Mouse (Mus musculus) left cerebral cortex, adult 2 months (tissue): Measurements from ENCODE around the gene Gm2696. TPM values are rescaled to one million over a fixed set of nuclear protein-coding genes. Genes with fewer than 3 reads are reported as not detected.
A peak's percentile ranks its signal among the peaks of the same experiment; 100 is the strongest.

Source experiments
- DNase-seq, 2 experiments: peaks; one replicate each; pipeline ENCODE4 v3.0.0; 2021 to 2022; ENCODE audit warnings: low spot score in 2 of 2, mixed read lengths in 1 of 2; ENCODE audit errors: extremely low spot score in 1 of 2
- H3K27ac ChIP-seq: fragments of 200-600 bp; 2 replicates; pipeline ENCODE4 v1.8.1; 2022
- H3K4me3 ChIP-seq: fragments of 200-600 bp; 2 replicates; pipeline ENCODE4 v1.8.1; 2022
- CTCF ChIP-seq: fragments of 200-600 bp; IDR thresholded peaks from 2 replicates; pipeline ENCODE4 v1.8.1; 2022; ENCODE audit warnings: antibody characterized with exemption, mild to moderate bottlenecking, moderate library complexity
- intact Hi-C: fragments of 180-260 bp; cut with DNase I; formaldehyde crosslinking; loops from one replicate; pipeline ENCODE4 v1.15.1; 2025
- total RNA-seq, 2 experiments: library from RNA; stranded (reverse); gene quantifications; 2 replicates each; pipeline ENCODE4 v1.2.3; 2021

The Gm2696 gene
- total RNA-seq, 2 experiments from 2014 or later: not detected

DNA sequence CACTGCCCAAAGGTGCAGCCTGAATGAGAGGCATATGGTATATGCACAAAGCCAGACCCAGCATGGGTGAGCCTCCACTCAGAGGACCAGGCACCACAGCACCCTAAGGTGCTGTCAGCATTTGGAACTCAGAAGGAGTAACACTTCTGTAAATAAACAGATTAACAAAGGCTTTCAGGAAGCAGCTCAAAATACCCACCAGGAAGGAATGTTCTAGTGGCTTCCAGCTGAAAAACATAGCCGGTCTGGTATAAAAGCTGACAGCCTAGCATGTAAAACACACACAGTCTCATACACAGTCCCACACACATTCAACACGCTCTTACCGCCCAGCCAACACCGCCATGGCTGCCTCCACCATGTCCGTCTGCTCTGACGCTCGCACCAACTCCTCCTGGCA, 47.2 kb downstream of the Gm2696 start, which contains the start of gene Gm3285:
Gene Gm3285 (plus strand): TSS at position 301 of the 400 bp plus-strand sequence.
- TF ChIP-seq CTCF: no peak
- H3K27ac ChIP-seq: no peak within 1 kb of the TSS
- intact Hi-C loops: loop anchor here (5.0 kb wide), 1 partner anchor 64 kb away; the partner anchor contains the start of genes Gm19668 and Gm9639
- no peak for DNase-seq
- H3K4me3 ChIP-seq: no peak within 1 kb of the TSS

DNA sequence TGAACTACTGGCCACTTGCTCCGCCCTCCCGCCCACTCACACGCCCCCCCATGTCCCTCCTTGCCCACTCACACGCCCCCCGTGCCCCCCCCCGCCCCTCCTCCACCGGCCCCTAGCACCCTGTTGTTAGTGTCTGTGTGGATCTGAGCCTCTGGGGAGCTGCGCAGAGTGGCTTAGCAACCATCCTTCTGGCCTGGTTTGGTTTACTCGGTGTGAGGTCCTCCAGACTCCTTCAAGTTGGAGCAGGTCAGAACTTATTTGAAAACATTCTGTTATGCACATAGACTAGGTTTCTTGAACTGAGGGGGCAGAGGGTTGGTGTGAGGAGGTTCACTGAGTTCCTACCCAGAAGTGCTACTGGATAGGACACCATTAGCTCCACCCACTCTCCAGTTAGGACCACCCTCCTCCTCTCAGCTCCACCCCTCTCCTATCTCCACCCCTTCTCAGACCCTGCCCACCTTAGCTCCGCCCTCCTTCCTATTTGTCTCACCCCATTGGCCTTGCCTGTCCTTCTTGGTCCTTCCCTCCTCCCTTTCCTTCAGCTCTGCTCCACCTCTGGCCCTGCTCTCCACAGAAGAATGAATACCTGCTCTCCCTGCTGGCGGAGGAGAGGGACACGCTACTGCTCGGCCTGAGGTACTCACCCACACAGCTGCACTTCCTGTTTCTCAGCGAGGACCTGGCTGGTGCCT, 49.7 kb downstream of the Gm2696 start:
- no peak for TF ChIP-seq CTCF
- intact Hi-C loops: loop anchor here (5.0 kb wide), 1 partner anchor 67 kb away; the partner anchor contains the start of genes Gm19668 and Gm9639
- Histone ChIP-seq H3K27ac (no peak overlapping the region), H3K4me3 (no peak overlapping the region)
- no peak for DNase-seq

GRCm38 (mm10) chr10:77864762-77865143, 50.3 kb downstream of the Gm2696 start:
- H3K4me3 ChIP-seq: no peak overlapping the region

DNA sequence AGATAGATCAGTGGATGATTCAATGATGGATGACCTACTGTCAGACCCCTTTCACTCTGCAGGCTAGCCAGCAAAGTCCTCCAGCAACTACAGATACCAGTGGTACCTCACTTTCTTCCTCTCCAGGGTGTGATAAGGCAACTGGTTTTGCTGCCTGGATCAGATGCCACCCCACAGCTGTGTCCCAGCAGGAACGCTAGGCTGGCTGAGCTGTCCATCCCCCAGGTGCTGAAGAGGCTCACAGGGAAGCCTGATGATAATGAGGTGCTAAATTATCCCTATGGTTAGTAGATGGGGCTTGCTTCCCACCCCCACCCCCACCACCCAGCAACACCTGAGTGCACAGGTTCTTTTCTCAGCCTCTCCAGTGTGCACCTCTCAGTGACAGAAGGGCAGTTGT, 53.1 kb downstream of the Gm2696 start:
- no peak for DNase-seq
- Histone ChIP-seq H3K27ac (no peak overlapping the region), H3K4me3 (no peak overlapping the region)
- no peak for TF ChIP-seq CTCF
- intact Hi-C loops: no loop called here

More at GRCm38 (mm10) chr10:77864762-77865143, 50.3 kb downstream of the Gm2696 start:
- intact Hi-C loops: loop anchor here (5.0 kb wide), 1 partner anchor 67 kb away; the partner anchor contains the start of genes Gm19668 and Gm9639
- no peak for DNase-seq
- TF ChIP-seq CTCF: no peak
- no peak overlapping the region for H3K27ac ChIP-seq

DNA sequence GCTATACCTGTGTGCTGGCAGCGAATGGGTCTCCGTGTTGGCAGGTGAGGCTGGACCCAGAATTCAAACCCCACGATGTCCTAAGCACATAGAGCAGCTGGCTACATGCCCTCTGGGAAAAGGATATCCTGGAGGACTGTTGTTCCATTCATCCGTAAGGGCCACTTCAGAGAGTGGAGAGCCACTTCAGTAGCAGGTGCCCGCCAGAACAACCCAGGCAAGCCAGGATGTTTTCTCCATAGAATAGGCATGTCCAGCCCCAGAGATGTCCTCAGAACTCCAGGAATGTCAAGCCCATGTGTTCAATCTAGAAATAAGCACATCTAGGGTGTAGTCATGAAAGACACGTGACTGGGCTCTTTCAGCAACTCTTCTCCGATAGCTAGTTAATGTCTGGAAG, 55.2 kb downstream of the Gm2696 start:
- no peak overlapping the region for H3K27ac ChIP-seq
- intact Hi-C loops: no loop called here
- no peak for DNase-seq
- TF ChIP-seq CTCF: no peak
- no peak overlapping the region for H3K4me3 ChIP-seq

- intact Hi-C loops: loop anchor here (2.0 to 5.0 kb wide), 3 partner anchors 157 to 362 kb away; partner anchors contain the start of genes Fam207a and Krtap12-1
- no peak overlapping the region for H3K27ac ChIP-seq
- DNase-seq: peak; percentile 36 to 63
- peak; percentile 67 for TF ChIP-seq CTCF
- H3K4me3 ChIP-seq: no peak overlapping the region
Observed at GRCm38 (mm10) chr10:77878985-77879384, 64.5 kb downstream of the Gm2696 start.

- no peak overlapping the region for H3K27ac ChIP-seq
- H3K4me3 ChIP-seq: no peak overlapping the region
- DNase-seq: no peak
- no peak for TF ChIP-seq CTCF
- intact Hi-C loops: no loop called here
Observed at GRCm38 (mm10) chr10:77880305-77880704, 65.8 kb downstream of the Gm2696 start.

GRCm38 (mm10) chr10:77882553-77882952, 68.1 kb downstream of the Gm2696 start:
- no peak for DNase-seq
- Histone ChIP-seq H3K4me3 (no peak overlapping the region), H3K27ac (no peak overlapping the region)
- intact Hi-C loops: no loop called here
- peak; percentile 24 for TF ChIP-seq CTCF

Other genes with a start within 250 kb of the Gm2696 start
- 10 to 100 TPM; 71.6 to 77.6 TPM for gene Pttg1ip, start 233.0 kb upstream of the Gm2696 start, total RNA-seq
- gene Sumo3, start 208.6 kb upstream of the Gm2696 start, total RNA-seq: 100 to 1,000 TPM; 142 to 156 TPM
- gene Gm49325, start 208.5 kb upstream of the Gm2696 start, total RNA-seq: 1 to 10 TPM; 2.0 to 5.3 TPM
- 10 to 100 TPM; 47.4 to 48.0 TPM for gene Ube2g2, start 192.4 kb upstream of the Gm2696 start, total RNA-seq
- gene Tspear, start 128.1 kb upstream of the Gm2696 start, total RNA-seq: under 1 TPM; 0.18 to 0.21 TPM
- gene Gm19402, start 123.9 kb upstream of the Gm2696 start, total RNA-seq: not detected
- gene Gm9508, start 117.4 kb upstream of the Gm2696 start, total RNA-seq: not detected
- not detected for gene Gm10272, start 108.1 kb upstream of the Gm2696 start, total RNA-seq
- not detected for gene Gm10024, start 103.2 kb upstream of the Gm2696 start, total RNA-seq
- not detected for gene Gm10142, start 98.9 kb upstream of the Gm2696 start, total RNA-seq
- not detected for gene Krtap12-1, start 94.1 kb upstream of the Gm2696 start, total RNA-seq
- not detected for gene Gm10100, start 88.2 kb upstream of the Gm2696 start, total RNA-seq
- gene Gm18596, start 72.0 kb upstream of the Gm2696 start, total RNA-seq: not detected
- not detected for gene Gm9736, start 63.3 kb upstream of the Gm2696 start, total RNA-seq
- gene Gm3233, start 55.0 kb upstream of the Gm2696 start, total RNA-seq: not detected
- gene Gm3238, start 43.4 kb upstream of the Gm2696 start, total RNA-seq: not detected
- not detected for gene Gm7138, start 37.7 kb upstream of the Gm2696 start, total RNA-seq
- gene Gm3250, start 32.1 kb upstream of the Gm2696 start, total RNA-seq: not detected
- not detected for gene Gm7137, start 26.5 kb upstream of the Gm2696 start, total RNA-seq
- gene Gm9639, start 19.6 kb upstream of the Gm2696 start, total RNA-seq: not detected
- gene Gm19668, start 15.5 kb upstream of the Gm2696 start, total RNA-seq: not detected
- not detected for gene Gm9507, start 2.8 kb upstream of the Gm2696 start, total RNA-seq
- not detected for gene Krtap10-4, start 12.4 kb downstream of the Gm2696 start, total RNA-seq
- not detected for gene Krtap10-10, start 21.3 kb downstream of the Gm2696 start, total RNA-seq
- not detected for gene Gm36176, start 32.1 kb downstream of the Gm2696 start, total RNA-seq
- not detected for gene Gm10318, start 38.2 kb downstream of the Gm2696 start, total RNA-seq
- gene Gm3285, start 47.3 kb downstream of the Gm2696 start, total RNA-seq: not detected
- gene Lrrc3, start 87.9 kb downstream of the Gm2696 start, total RNA-seq: 1 to 10 TPM; 9.5 to 9.8 TPM
- 10 to 100 TPM; 44.7 to 50.3 TPM for gene Trpm2, start 155.9 kb downstream of the Gm2696 start, total RNA-seq
- 10 to 100 TPM; 33.9 to 34.0 TPM for gene 1810043G02Rik, start 163.8 kb downstream of the Gm2696 start, total RNA-seq
- gene Pfkl, start 195.4 kb downstream of the Gm2696 start, total RNA-seq: 100 to 1,000 TPM; 141 to 149 TPM
- under 1 TPM in 1 of 2 experiments, not detected in 1; 0.54 TPM for gene Dnmt3l, start 227.3 kb downstream of the Gm2696 start, total RNA-seq
- under 1 TPM in 1 of 2 experiments, not detected in 1; 0.56 TPM for gene Aire, start 228.9 kb downstream of the Gm2696 start, total RNA-seq